Mouse (Mus musculus) CH12.LX (cell line): ENCODE results near the gene Adamts10. TPM values are rescaled to one million over a fixed set of nuclear protein-coding genes. Genes with fewer than 3 reads are reported as not detected.

Experiments used
- DNase-seq: peaks from one replicate; pipeline ENCODE4 v3.0.0-alpha.2; 2013; ENCODE audit errors: extremely low read depth
- H3K27ac ChIP-seq: 2 replicates; pipeline ENCODE4 v1.5.1; 2012; ENCODE audit warnings: low read depth, mild to moderate bottlenecking, control low read depth, moderate library complexity; ENCODE audit not compliant: insufficient read depth
- H3K27me3 ChIP-seq: replicated peaks from 2 replicates; pipeline ENCODE3; 2012; ENCODE audit warnings: inconsistent platforms
- H3K36me3 ChIP-seq, 2 experiments: replicated peaks in 1 of 2; 2 replicates each; pipeline versions ENCODE3 to v1.6.1; 2012; ENCODE audit warnings: inconsistent platforms in 1 of 2, low read length in 1 of 2, mild to moderate bottlenecking in 1 of 2, mixed read lengths in 1 of 2, moderate library complexity in 1 of 2; ENCODE audit not compliant: control insufficient read depth in 1 of 2, insufficient read depth in 1 of 2
- H3K4me1 ChIP-seq, 2 experiments: 2 replicates each; pipeline ENCODE4 v1.6.1; 2012; ENCODE audit warnings: inconsistent platforms in 1 of 2, moderate library complexity in 1 of 2; ENCODE audit not compliant: insufficient read depth in 2 of 2, control insufficient read depth in 1 of 2
- H3K4me2 ChIP-seq: 2 replicates; pipeline ENCODE4 v1.6.1; 2012; ENCODE audit warnings: low read depth, mild to moderate bottlenecking, control low read depth; ENCODE audit not compliant: poor library complexity, insufficient read depth, severe bottlenecking
- H3K4me3 ChIP-seq, 3 experiments: fragments of 150-350 bp in 1 of 3; sonication (generic) in 1 of 3; replicated peaks in 1 of 3; 2 replicates each; pipeline versions ENCODE3 to v1.5.1; 2011 to 2012; ENCODE audit warnings: low read depth in 2 of 3, low read length in 2 of 3, mild to moderate bottlenecking in 2 of 3, moderate library complexity in 2 of 3, control low read depth in 1 of 3, improper control_type of control experiment in 1 of 3, inconsistent platforms in 1 of 3, mixed read lengths in 1 of 3; ENCODE audit not compliant: poor library complexity in 1 of 3
- H3K79me2 ChIP-seq: replicated peaks from 2 replicates; pipeline ENCODE4 v1.6.1; 2012; ENCODE audit warnings: mild to moderate bottlenecking, moderate library complexity; ENCODE audit not compliant: control insufficient read depth, poor library complexity, insufficient read depth, severe bottlenecking; ENCODE audit errors: extremely low read depth
- H3K9ac ChIP-seq: 2 replicates; pipeline ENCODE4 v1.6.1; 2012; ENCODE audit warnings: low read depth, mild to moderate bottlenecking, control low read depth, moderate library complexity; ENCODE audit not compliant: insufficient read depth
- H3K9me3 ChIP-seq: replicated peaks from 2 replicates; pipeline ENCODE3; 2012; ENCODE audit warnings: low read length, inconsistent platforms, mixed read lengths
- BHLHE40 ChIP-seq: IDR thresholded peaks from 2 replicates; pipeline ENCODE4 v1.6.1; 2011; ENCODE audit warnings: mild to moderate bottlenecking, low read depth, low read length, improper control_type of control experiment
- CHD1 ChIP-seq: IDR thresholded peaks from 2 replicates; pipeline ENCODE4 v1.6.1; 2012; ENCODE audit warnings: low read depth, low read length, improper control_type of control experiment, inconsistent platforms
- CHD2 ChIP-seq: IDR thresholded peaks from 2 replicates; pipeline ENCODE4 v1.6.1; 2011; ENCODE audit warnings: low read length, improper control_type of control experiment
- CTCF ChIP-seq, 2 experiments: IDR thresholded peaks in 1 of 2; conservative IDR thresholded peaks in 1 of 2; 2 replicates each; pipeline ENCODE4 v1.5.1; 2011 to 2012; ENCODE audit warnings: low read depth in 2 of 2, low read length in 2 of 2, improper control_type of control experiment in 1 of 2, inconsistent platforms in 1 of 2, mild to moderate bottlenecking in 1 of 2, moderate library complexity in 1 of 2
- E2F4 ChIP-seq: IDR thresholded peaks from 2 replicates; pipeline ENCODE4 v1.6.1; 2011; ENCODE audit warnings: low read depth, low read length, improper control_type of control experiment; ENCODE audit not compliant: insufficient replicate concordance
- GABPA ChIP-seq: IDR thresholded peaks from 2 replicates; pipeline ENCODE4 v1.6.1; 2012; ENCODE audit warnings: low read depth, low read length, improper control_type of control experiment, inconsistent platforms; ENCODE audit not compliant: insufficient replicate concordance
- HCFC1 ChIP-seq: IDR thresholded peaks from 2 replicates; pipeline ENCODE4 v1.6.1; 2012; ENCODE audit warnings: low read depth, mild to moderate bottlenecking, inconsistent platforms, low read length, improper control_type of control experiment
- JUND ChIP-seq: conservative IDR thresholded peaks from 2 replicates; pipeline ENCODE4 v1.6.1; 2011; ENCODE audit warnings: low read depth, low read length, improper control_type of control experiment
- KAT2A ChIP-seq: IDR thresholded peaks from 2 replicates; pipeline ENCODE4 v1.6.1; 2012; ENCODE audit warnings: low read length, improper control_type of control experiment, inconsistent platforms; ENCODE audit not compliant: insufficient replicate concordance
- MAFK ChIP-seq: IDR thresholded peaks from 2 replicates; pipeline ENCODE4 v1.6.1; 2011; ENCODE audit warnings: low read length, improper control_type of control experiment; ENCODE audit not compliant: insufficient replicate concordance
- MAZ ChIP-seq: IDR thresholded peaks from 2 replicates; pipeline ENCODE4 v1.6.1; 2012; ENCODE audit warnings: low read depth, mild to moderate bottlenecking, inconsistent platforms, low read length, improper control_type of control experiment, moderate library complexity
- MEF2A ChIP-seq: IDR thresholded peaks from 2 replicates; pipeline ENCODE4 v1.6.1; 2014; ENCODE audit warnings: low read depth, mild to moderate bottlenecking, inconsistent platforms, low read length, improper control_type of control experiment, borderline replicate concordance
- MXI1 ChIP-seq: IDR thresholded peaks from 2 replicates; pipeline ENCODE4 v1.6.1; 2011; ENCODE audit warnings: mild to moderate bottlenecking, low read depth, low read length, improper control_type of control experiment
- MYC ChIP-seq: IDR thresholded peaks from 2 replicates; pipeline ENCODE4 v1.6.1; 2011; ENCODE audit warnings: low read depth, mild to moderate bottlenecking, improper control_type of control experiment, low read length
- NRF1 ChIP-seq: IDR thresholded peaks from 2 replicates; pipeline ENCODE4 v1.6.1; 2014; ENCODE audit warnings: low read depth, mild to moderate bottlenecking, inconsistent platforms, low read length, improper control_type of control experiment, moderate library complexity
- PAX5 ChIP-seq: IDR thresholded peaks from 2 replicates; pipeline ENCODE4 v1.6.1; 2012; ENCODE audit warnings: low read length, inconsistent platforms, mixed read lengths
- POLR2AphosphoS2 ChIP-seq: IDR thresholded peaks from 2 replicates; pipeline ENCODE4 v1.6.1; 2011; ENCODE audit warnings: low read depth, low read length, improper control_type of control experiment
- RAD21 ChIP-seq: IDR thresholded peaks from 2 replicates; pipeline ENCODE4 v1.6.1; 2011; ENCODE audit warnings: low read depth, mild to moderate bottlenecking, low read length, improper control_type of control experiment, moderate library complexity
- RCOR1 ChIP-seq: conservative IDR thresholded peaks from 2 replicates; pipeline ENCODE4 v1.6.1; 2012; ENCODE audit warnings: low read depth, mild to moderate bottlenecking, inconsistent platforms, low read length, improper control_type of control experiment
- TCF12 ChIP-seq: IDR thresholded peaks from 2 replicates; pipeline ENCODE4 v1.6.1; 2014; ENCODE audit warnings: low read depth, mild to moderate bottlenecking, inconsistent platforms, low read length, improper control_type of control experiment
- USF2 ChIP-seq: conservative IDR thresholded peaks from 2 replicates; pipeline ENCODE4 v1.6.1; 2011; ENCODE audit warnings: low read depth, low read length, improper control_type of control experiment
- ZC3H11A ChIP-seq: IDR thresholded peaks from 2 replicates; pipeline ENCODE4 v1.6.1; 2012; ENCODE audit warnings: low read depth, mild to moderate bottlenecking, inconsistent platforms, low read length, improper control_type of control experiment
- ZMIZ1 ChIP-seq: IDR thresholded peaks from 2 replicates; pipeline ENCODE4 v1.6.1; 2012; ENCODE audit warnings: low read depth, mild to moderate bottlenecking, inconsistent platforms, low read length, improper control_type of control experiment
- ZNF384 ChIP-seq: IDR thresholded peaks from 2 replicates; pipeline ENCODE4 v1.6.1; 2012; ENCODE audit warnings: low read depth, low read length, improper control_type of control experiment, inconsistent platforms
- dilution Hi-C: fragments of 300-500 bp; cut with MboI; formaldehyde crosslinking; loops from 2 replicates; pipeline ENCODE4 v1.14.3; 2020; ENCODE audit warnings: low sequenced_read_pairs; ENCODE audit not compliant: extremely low pct_unique_long_range_greater_than_20kb, extremely low pct_ligation_motif_present
- in situ Hi-C: fragments of 300-500 bp; cut with MboI; formaldehyde crosslinking; loops from 3 replicates; pipeline ENCODE4 v1.14.3; 2019; ENCODE audit warnings: low sequenced_read_pairs, low pct_ligation_motif_present, low pct_unique_long_range_greater_than_20kb, mixed read lengths
- polyA plus RNA-seq: library from polyadenylated mRNA; unstranded; fragments of >175 nt; gene quantifications from 2 replicates; pipeline ENCODE4 v1.2.1, GENCODE M21; 2012; ENCODE audit warnings: low read depth; ENCODE audit not compliant: insufficient read length
- total RNA-seq, 2 experiments: library from RNA; depleted of rRNA; stranded (reverse); fragments of 300-350 nt in 1 of 2; fragments of >200 nt in 1 of 2; gene quantifications; 2 replicates each; pipeline ENCODE4 v1.2.3; 2012 to 2014

Gene Adamts10
- total and polyA plus RNA-seq, 3 experiments = 6.2 to 16.7 (median 12.1) TPM

GRCm38 (mm10) chr17:33494586-33494985 lies 29.4 kb upstream of the Adamts10 start:
- dilution Hi-C loops (no loop called here), in situ Hi-C loops (no loop called here)
- H3K9me3 ChIP-seq = no peaks in the 10 kb centered on the region
- no peaks in the 10 kb centered on the region for H3K4me1 ChIP-seq
- H3K4me2 ChIP-seq = no peak overlapping the region
- H3K27ac ChIP-seq = no peak overlapping the region
- DNase-seq = no peak
- TF ChIP-seq CHD1 (no peak), BHLHE40 (no peak), E2F4 (no peak), GABPA (no peak), CHD2 (no peak), JUND (no peak), MEF2A (no peak), PAX5 (no peak), KAT2A (no peak), TCF12 (no peak)
- no peak overlapping the region for H3K4me3 ChIP-seq
- H3K27me3 ChIP-seq = peaks cover 2% of the 10 kb centered on the region
- no peaks in the 10 kb centered on the region for H3K79me2 ChIP-seq
- H3K9ac ChIP-seq = no peak overlapping the region
- no peaks in the 10 kb centered on the region for H3K36me3 ChIP-seq

GRCm38 (mm10) chr17:33498918-33499317 lies 25.1 kb upstream of the Adamts10 start:
- no peaks in the 10 kb centered on the region for H3K79me2 ChIP-seq
- H3K9me3 ChIP-seq = no peaks in the 10 kb centered on the region
- H3K9ac ChIP-seq = no peak overlapping the region
- H3K27me3 ChIP-seq = no peaks in the 10 kb centered on the region
- H3K4me1 ChIP-seq = no peaks in the 10 kb centered on the region
- H3K4me2 ChIP-seq = no peak overlapping the region
- in situ Hi-C loops = no loop called here
- no peak for DNase-seq
- TF ChIP-seq ZMIZ1 (no peak), TCF12 (no peak), NRF1 (no peak), MXI1 (no peak), POLR2AphosphoS2 (no peak), USF2 (no peak), KAT2A (no peak), CHD1 (no peak), CHD2 (no peak), MAFK (no peak), RCOR1 (no peak), ZC3H11A (no peak), CTCF (conservative IDR thresholded peaks at IDR 0.05 in 1 of 2, IDR thresholded peaks at IDR 0.05 in 1 of 2; ENCODE audit: low read depth in 2 of 2, low read length in 2 of 2) (no peak), ZNF384 (no peak), MYC (no peak), HCFC1 (no peak), RAD21 (no peak), MAZ (no peak)
- dilution Hi-C loops = no loop called here
- no peaks in the 10 kb centered on the region for H3K36me3 ChIP-seq
- H3K4me3 ChIP-seq = no peak overlapping the region
- H3K27ac ChIP-seq = no peak overlapping the region
